Mouse (Mus musculus): ENCODE results near the gene Dmpk. TPM values are rescaled to one million over a fixed set of nuclear protein-coding genes. Genes with fewer than 3 reads are reported as not detected.
"Not testable (repeated sequence)": the region's sequence is repeated elsewhere in the genome, so short reads cannot be mapped to it uniquely, and the experiment has no call there.

The Dmpk gene
- total and polyA plus RNA-seq, 2 experiments from 2014 or later, result 5.6 to 27.8 TPM

GRCm38 (mm10) chr7:19065896-19066295 is 17.8 kb upstream of the Dmpk start:
- no peak for TF ChIP-seq CTCF (IDR thresholded peaks at IDR 0.05; ENCODE audit: low read depth)
- Histone ChIP-seq H3K4me2 (ENCODE audit: low read depth, low read length) (peak overlapping the region; percentile 30), H3K9ac (replicated peaks; ENCODE audit: low read length) (no peak overlapping the region), H3K4me1 (ENCODE audit: insufficient read depth, low read length) (no peaks in the 10 kb centered on the region), H3K27ac (no peak overlapping the region), H3K4me3 (ENCODE audit: low read length) (peak overlapping the region; percentile 6), H3K36me3 (ENCODE audit: insufficient read depth, low read length) (no peaks in the 10 kb centered on the region), H3K27me3 (ENCODE audit: insufficient read depth, low read length) (peaks cover 13% of the 10 kb centered on the region), H3K9me3 (ENCODE audit: low read length) (no peaks in the 10 kb centered on the region)
- 48% methylated on average over 13 of the region's 13 CpGs for WGBS
- no peak for ATAC-seq
- DNase-seq (ENCODE audit: low spot score), result no peak

GRCm38 (mm10) chr7:19067063-19067462 is 16.6 kb upstream of the Dmpk start:
- Histone ChIP-seq H3K4me1 (ENCODE audit: insufficient read depth, low read length) (no peaks in the 10 kb centered on the region), H3K27me3 (ENCODE audit: insufficient read depth, low read length) (peaks cover 13% of the 10 kb centered on the region), H3K4me3 (ENCODE audit: low read length) (no peak overlapping the region), H3K9me3 (ENCODE audit: low read length) (no peaks in the 10 kb centered on the region), H3K4me2 (ENCODE audit: low read depth, low read length) (no peak overlapping the region), H3K9ac (replicated peaks; ENCODE audit: low read length) (no peak overlapping the region), H3K27ac (no peak overlapping the region), H3K36me3 (ENCODE audit: insufficient read depth, low read length) (no peaks in the 10 kb centered on the region)
- ATAC-seq (no peak), DNase-seq (ENCODE audit: low spot score) (no peak)
- 47% methylated on average over 14 of the region's 14 CpGs for WGBS
- TF ChIP-seq CTCF (IDR thresholded peaks at IDR 0.05; ENCODE audit: low read depth), result no peak

GRCm38 (mm10) chr7:19067935-19068334 is 15.7 kb upstream of the Dmpk start:
- ATAC-seq, result no peak
- H3K4me1 ChIP-seq (ENCODE audit: insufficient read depth, low read length), result no peaks in the 10 kb centered on the region
- H3K4me3 ChIP-seq (ENCODE audit: low read length), result no peak overlapping the region
- H3K9ac ChIP-seq (replicated peaks; ENCODE audit: low read length), result no peak overlapping the region
- no peaks in the 10 kb centered on the region for H3K36me3 ChIP-seq (ENCODE audit: insufficient read depth, low read length)
- WGBS, result 70% methylated on average over 13 of the region's 14 CpGs
- no peak overlapping the region for H3K4me2 ChIP-seq (ENCODE audit: low read depth, low read length)
- peaks cover 13% of the 10 kb centered on the region for H3K27me3 ChIP-seq (ENCODE audit: insufficient read depth, low read length)
- H3K27ac ChIP-seq, result no peak overlapping the region
- no peak for TF ChIP-seq CTCF (IDR thresholded peaks at IDR 0.05; ENCODE audit: low read depth)
- no peak for DNase-seq (ENCODE audit: low spot score)
- no peaks in the 10 kb centered on the region for H3K9me3 ChIP-seq (ENCODE audit: low read length)

- Histone ChIP-seq H3K9me3 (ENCODE audit: low read length) (no peaks in the 10 kb centered on the region), H3K36me3 (ENCODE audit: insufficient read depth, low read length) (no peaks in the 10 kb centered on the region), H3K4me1 (ENCODE audit: insufficient read depth, low read length) (no peaks in the 10 kb centered on the region), H3K4me3 (ENCODE audit: low read length) (no peak overlapping the region), H3K27ac (no peak overlapping the region), H3K4me2 (ENCODE audit: low read depth, low read length) (no peak overlapping the region), H3K27me3 (ENCODE audit: insufficient read depth, low read length) (peaks cover 13% of the 10 kb centered on the region), H3K9ac (replicated peaks; ENCODE audit: low read length) (no peak overlapping the region)
- DNase-seq (ENCODE audit: low spot score), result peak; percentile 81
- TF ChIP-seq CTCF (IDR thresholded peaks at IDR 0.05; ENCODE audit: low read depth), result peak; percentile 84
- 4% methylated on average over 2 of the region's 2 CpGs for WGBS
- ATAC-seq, result no peak
These were observed 14.9 kb upstream of the Dmpk start for GRCm38 (mm10) chr7:19068707-19069106.

- Histone ChIP-seq H3K36me3 (ENCODE audit: insufficient read depth, low read length) (no peaks in the 10 kb centered on the region), H3K9me3 (ENCODE audit: low read length) (no peaks in the 10 kb centered on the region), H3K4me2 (ENCODE audit: low read depth, low read length) (no peak overlapping the region), H3K4me1 (ENCODE audit: insufficient read depth, low read length) (no peaks in the 10 kb centered on the region), H3K9ac (replicated peaks; ENCODE audit: low read length) (no peak overlapping the region), H3K27ac (no peak overlapping the region), H3K4me3 (ENCODE audit: low read length) (no peak overlapping the region), H3K27me3 (ENCODE audit: insufficient read depth, low read length) (peaks cover 13% of the 10 kb centered on the region)
- peak; percentile 44 for DNase-seq (ENCODE audit: low spot score)
- no peak for ATAC-seq
- WGBS, result 52% methylated on average over 3 of the region's 3 CpGs
- peak; percentile 62 for TF ChIP-seq CTCF (IDR thresholded peaks at IDR 0.05; ENCODE audit: low read depth)
These were observed 14.1 kb upstream of the Dmpk start for GRCm38 (mm10) chr7:19069500-19069899.

- H3K9me3 ChIP-seq (ENCODE audit: low read length); H3K4me2 ChIP-seq (ENCODE audit: low read depth, low read length); H3K9ac ChIP-seq (replicated peaks; ENCODE audit: low read length); DNase-seq (ENCODE audit: low spot score); H3K4me1 ChIP-seq (ENCODE audit: insufficient read depth, low read length); H3K27ac ChIP-seq; H3K36me3 ChIP-seq (ENCODE audit: insufficient read depth, low read length); H3K4me3 ChIP-seq (ENCODE audit: low read length); H3K27me3 ChIP-seq (ENCODE audit: insufficient read depth, low read length); ATAC-seq: not testable (repeated sequence)
- TF ChIP-seq CTCF (IDR thresholded peaks at IDR 0.05; ENCODE audit: low read depth), result peak; percentile 29
- WGBS, result 55% methylated on average over 3 of the region's 3 CpGs
These were observed 12.6 kb upstream of the Dmpk start for GRCm38 (mm10) chr7:19071024-19071423.

- Histone ChIP-seq H3K27me3 (ENCODE audit: insufficient read depth, low read length) (no peaks in the 10 kb centered on the region), H3K4me1 (ENCODE audit: insufficient read depth, low read length) (peaks cover 11% of the 10 kb centered on the region), H3K9me3 (ENCODE audit: low read length) (no peaks in the 10 kb centered on the region), H3K4me3 (ENCODE audit: low read length) (no peak overlapping the region), H3K36me3 (ENCODE audit: insufficient read depth, low read length) (peaks cover 6% of the 10 kb centered on the region; the same call in 1 of the 2 replicates), H3K27ac (no peak overlapping the region), H3K4me2 (ENCODE audit: low read depth, low read length) (no peak overlapping the region), H3K9ac (replicated peaks; ENCODE audit: low read length) (no peak overlapping the region)
- TF ChIP-seq CTCF (IDR thresholded peaks at IDR 0.05; ENCODE audit: low read depth), result peak; percentile 68
- DNase-seq (ENCODE audit: low spot score) (no peak), ATAC-seq (no peak)
- WGBS, result 81% methylated on average over 9 of the region's 9 CpGs
These were observed 10.1 kb upstream of the Dmpk start for GRCm38 (mm10) chr7:19073504-19073903.
